ENCODE assay signal across 25 mouse cellular contexts in the genomic region with DNA sequence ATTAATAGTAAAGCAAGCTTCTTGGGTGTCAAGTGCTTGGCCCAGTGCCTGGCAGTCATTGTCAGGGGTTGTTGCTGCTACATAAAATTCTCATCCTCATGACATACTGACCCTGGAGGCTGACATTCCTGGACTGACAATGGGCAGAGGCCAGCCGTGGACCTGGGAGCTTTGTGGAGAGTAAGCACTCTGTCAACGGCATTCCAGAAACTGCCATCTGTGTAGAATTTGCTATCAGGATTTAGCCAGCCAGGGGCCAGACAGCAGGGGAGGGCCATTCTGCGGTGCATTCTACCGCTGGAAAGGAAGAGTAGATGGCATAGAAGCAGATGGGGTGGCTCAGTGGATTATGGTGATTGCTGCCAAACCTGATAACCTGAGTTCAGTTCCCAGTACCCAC.
DNase-seq lines count a peak whose midpoint lies in the region; ATAC-seq lines count a peak whose summit lies in the region.
"Had no signal": no experiment of that assay in that cellular context is flagged by ENCODE, and none has a peak within 500 bp of the region (broad histone marks: within the 10 kb centered on the region; RNA-seq: fewer than 3 reads in every experiment).

No protein-coding gene starts in this region.

- WGBS in heart, embryonic 13.5 days = 9% methylated on average over 4 of the region's 4 CpGs

- H3K9me3 ChIP-seq in heart, embryonic 13.5 days = no peaks in the 10 kb centered on the region
- H3K9me3 ChIP-seq: embryonic facial prominence, embryonic 13.5 days; forebrain, embryonic 10.5 days; forebrain, embryonic 15.5 days; kidney, embryonic 15.5 days; limb, embryonic 12.5 days; lung, embryonic 15.5 days; midbrain, embryonic 12.5 days; neural tube, embryonic 13.5 days; stomach, embryonic 15.5 days had no signal

- H3K36me3 ChIP-seq in heart, embryonic 13.5 days = no peaks in the 10 kb centered on the region
- H3K36me3 ChIP-seq: embryonic facial prominence, embryonic 13.5 days; forebrain, embryonic 10.5 days; forebrain, embryonic 15.5 days; kidney, embryonic 15.5 days; limb, embryonic 12.5 days; lung, embryonic 15.5 days; midbrain, embryonic 12.5 days; neural tube, embryonic 13.5 days; stomach, embryonic 15.5 days had no signal

- H3K4me3 ChIP-seq in heart, embryonic 13.5 days = no peak overlapping the region
- H3K4me3 ChIP-seq: embryonic facial prominence, embryonic 13.5 days; forebrain, embryonic 10.5 days; forebrain, embryonic 15.5 days; kidney, embryonic 15.5 days; limb, embryonic 12.5 days; lung, embryonic 15.5 days; midbrain, embryonic 12.5 days; neural tube, embryonic 13.5 days; stomach, embryonic 15.5 days had no signal

- peak; percentile 38; the same call in 1 of the 2 replicates for ATAC-seq in heart, embryonic 13.5 days (ENCODE audit: extremely low read depth, insufficient number of reproducible peaks, low FRiP score, low TSS enrichment)
- ATAC-seq: forebrain, embryonic 15.5 days; hindbrain, embryonic 16.5 days had no signal

- H3K4me2 ChIP-seq in heart, embryonic 13.5 days = 0 out of 2 replicates have a peak overlapping the region, but pooled peaks have one; percentile 23
- H3K4me2 ChIP-seq: embryonic facial prominence, embryonic 13.5 days; forebrain, embryonic 15.5 days; kidney, embryonic 15.5 days; limb, embryonic 12.5 days; lung, embryonic 15.5 days; midbrain, embryonic 12.5 days; neural tube, embryonic 13.5 days; stomach, embryonic 15.5 days had no signal

- peak; percentile 35 for DNase-seq in embryo, embryonic 10 days (ENCODE audit: low spot score)
- DNase-seq in embryo, embryonic 9.5 days (ENCODE audit: extremely low spot score) = no peak
- DNase-seq in heart, adult 8-10 months (ENCODE audit: low spot score) = no peak
- peak; percentile 44 for DNase-seq in heart, postnatal 4 days
- DNase-seq in heart, postnatal 14 days = no peak
- DNase-seq in left cerebral cortex, adult 8-10 months (ENCODE audit: low spot score in 2 of 2) = no peak
- DNase-seq: adrenal gland, postnatal 10 days; cerebellum, adult 8-10 months; cerebellum, postnatal 25 days; embryo, embryonic 11 days; kidney, adult 18-20 months; kidney, postnatal 25 days; right cerebral cortex, postnatal 14 days had no signal

- H3K27ac ChIP-seq in heart, embryonic 13.5 days (replicated peaks) = peak overlapping the region; percentile 48; the same call in 1 of the 2 replicates
- H3K27ac ChIP-seq: embryonic facial prominence, embryonic 13.5 days; forebrain, embryonic 10.5 days; forebrain, embryonic 15.5 days; kidney, embryonic 15.5 days; limb, embryonic 12.5 days; lung, embryonic 15.5 days; midbrain, embryonic 12.5 days; neural tube, embryonic 13.5 days; stomach, embryonic 15.5 days had no signal

- H3K9ac ChIP-seq in heart, embryonic 13.5 days = no peak overlapping the region
- H3K9ac ChIP-seq: embryonic facial prominence, embryonic 13.5 days; forebrain, embryonic 15.5 days; kidney, embryonic 15.5 days; limb, embryonic 12.5 days; lung, embryonic 15.5 days; midbrain, embryonic 12.5 days; neural tube, embryonic 13.5 days; stomach, embryonic 15.5 days had no signal

- intact Hi-C loops in heart, postnatal 14 days (cut with DNase I) = no loop called here

- peaks cover 61% of the 10 kb centered on the region for H3K4me1 ChIP-seq in heart, embryonic 13.5 days

- H3K27me3 ChIP-seq in heart, embryonic 13.5 days (replicated peaks) = no peaks in the 10 kb centered on the region
- H3K27me3 ChIP-seq: CH12.LX; embryonic facial prominence, embryonic 13.5 days; forebrain, embryonic 15.5 days; kidney, embryonic 15.5 days; limb, embryonic 12.5 days; lung, embryonic 15.5 days; midbrain, embryonic 12.5 days; neural tube, embryonic 13.5 days; stomach, embryonic 15.5 days had no signal

Comparison
In these comparisons a context has a peak if more than half of its experiments do, and no peak if none do; other contexts are left out.
1. DNase-seq: peak in embryo, embryonic 10 days (single experiment) and heart, postnatal 4 days (single experiment); none in embryo, embryonic 9.5 days (single experiment), heart, adult 8-10 months (single experiment), heart, postnatal 14 days (0 of 2) and left cerebral cortex, adult 8-10 months (0 of 2).